ENCODE assay signal across 16 mouse cellular contexts in the genomic region with DNA sequence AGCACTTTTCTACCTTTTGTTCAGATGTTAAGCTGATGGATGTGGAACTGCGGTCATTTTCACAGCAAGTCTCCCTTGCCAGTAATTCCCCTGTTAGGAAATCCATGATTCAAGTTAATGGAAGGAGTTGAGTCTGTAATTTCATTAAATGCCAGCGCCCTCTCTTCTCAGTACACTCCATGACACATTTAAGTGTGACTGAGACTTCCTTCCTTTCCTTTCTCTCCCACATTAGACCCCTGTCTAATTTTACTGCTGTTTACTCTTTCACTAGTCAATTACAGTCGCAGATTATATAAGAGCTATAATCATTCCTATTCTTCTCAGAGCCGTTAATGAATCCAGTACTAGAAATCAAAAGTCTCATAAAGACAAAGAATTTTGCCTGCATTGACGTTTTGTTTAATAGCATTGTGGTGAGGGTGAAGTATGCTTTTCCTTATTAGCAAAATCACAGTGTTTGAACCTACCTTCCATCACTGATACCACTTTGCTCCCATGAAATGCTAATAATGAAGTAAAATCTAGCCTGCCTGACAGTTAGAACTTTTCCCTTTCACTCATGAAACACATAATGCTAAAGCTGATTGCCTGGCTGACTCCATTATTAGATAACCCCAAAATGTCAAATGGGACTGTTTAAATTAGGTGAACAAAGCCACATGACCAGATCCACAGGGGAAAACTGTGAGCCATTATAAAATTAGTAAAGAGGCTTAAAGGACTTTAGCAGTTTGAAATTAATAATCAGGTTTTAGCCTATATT.
DNase-seq lines count a peak whose midpoint lies in the region; ATAC-seq and TF ChIP-seq lines count a peak whose summit lies in the region.
"Had no signal": no experiment of that assay in that cellular context is flagged by ENCODE, and none has a peak within 500 bp of the region (broad histone marks: within the 10 kb centered on the region; RNA-seq: fewer than 3 reads in every experiment).

No protein-coding gene starts in this region.

- no peak overlapping the region for H3K9ac ChIP-seq in forebrain, embryonic 15.5 days (replicated peaks)
- no peak overlapping the region for H3K9ac ChIP-seq in hindbrain, postnatal 0 days (replicated peaks; ENCODE audit: low read length)
- no peak overlapping the region for H3K9ac ChIP-seq in liver, postnatal 0 days (replicated peaks)
- H3K9ac ChIP-seq in liver, embryonic 11.5 days (ENCODE audit: low read depth, low read length) = no peak overlapping the region
- H3K9ac ChIP-seq: embryonic facial prominence, embryonic 15.5 days; limb, embryonic 12.5 days; liver, embryonic 15.5 days; stomach, embryonic 15.5 days had no signal

- DNase-seq in retina, embryonic 14.5 days (ENCODE audit: low spot score) = peak; percentile 33
- no peak for DNase-seq in retina, postnatal 1 day
- peak; percentile 9 for DNase-seq in hindbrain, postnatal 0 days (ENCODE audit: low spot score)
- no peak for DNase-seq in liver, postnatal 0 days
- DNase-seq in liver, embryonic 11.5 days (ENCODE audit: low spot score) = no peak
- DNase-seq in left cerebral cortex, adult 2 months (ENCODE audit: extremely low spot score in 1 of 2, low spot score in 2 of 2) = no peak
- DNase-seq: cerebellum, postnatal 10 days; kidney, adult 2 months; kidney, postnatal 14 days; lung, postnatal 10 days had no signal

- intact Hi-C loops in left cerebral cortex, adult 2 months (cut with DNase I) = no loop called here

- H3K4me2 ChIP-seq in forebrain, embryonic 15.5 days (replicated peaks) = no peak overlapping the region
- H3K4me2 ChIP-seq in hindbrain, postnatal 0 days (ENCODE audit: low read depth, low read length) = no peak overlapping the region
- H3K4me2 ChIP-seq in liver, postnatal 0 days (ENCODE audit: low read depth, low read length) = no peak overlapping the region
- no peak overlapping the region for H3K4me2 ChIP-seq in liver, embryonic 11.5 days
- H3K4me2 ChIP-seq: embryonic facial prominence, embryonic 15.5 days; limb, embryonic 12.5 days; liver, embryonic 15.5 days; stomach, embryonic 15.5 days had no signal

- H3K9me3 ChIP-seq in forebrain, embryonic 15.5 days = no peaks in the 10 kb centered on the region
- no peaks in the 10 kb centered on the region for H3K9me3 ChIP-seq in hindbrain, postnatal 0 days (ENCODE audit: low read length)
- H3K9me3 ChIP-seq in liver, postnatal 0 days (ENCODE audit: low read length) = no peaks in the 10 kb centered on the region
- H3K9me3 ChIP-seq in liver, embryonic 11.5 days (ENCODE audit: control insufficient read depth, low read length) = no peaks in the 10 kb centered on the region
- H3K9me3 ChIP-seq: embryonic facial prominence, embryonic 15.5 days; limb, embryonic 12.5 days; liver, embryonic 15.5 days; stomach, embryonic 15.5 days had no signal

- TF ChIP-seq CTCF in hindbrain, postnatal 0 days (IDR thresholded peaks at IDR 0.05; ENCODE audit: low read depth) = no peak
- TF ChIP-seq CTCF in liver, postnatal 0 days (IDR thresholded peaks at IDR 0.05; ENCODE audit: low read depth) = no peak
- no peak for TF ChIP-seq CTCF in left cerebral cortex, adult 2 months (IDR thresholded peaks at IDR 0.05)

- no peaks in the 10 kb centered on the region for H3K36me3 ChIP-seq in forebrain, embryonic 15.5 days
- H3K36me3 ChIP-seq in hindbrain, postnatal 0 days (ENCODE audit: insufficient read depth, low read length) = no peaks in the 10 kb centered on the region
- H3K36me3 ChIP-seq in liver, postnatal 0 days (replicated peaks; ENCODE audit: insufficient read depth, low read length) = no peaks in the 10 kb centered on the region
- H3K36me3 ChIP-seq in liver, embryonic 11.5 days (ENCODE audit: control insufficient read depth, insufficient read depth, low read length) = no peaks in the 10 kb centered on the region
- H3K36me3 ChIP-seq: embryonic facial prominence, embryonic 15.5 days; limb, embryonic 12.5 days; liver, embryonic 15.5 days; stomach, embryonic 15.5 days had no signal

- H3K4me1 ChIP-seq in forebrain, embryonic 15.5 days = peaks cover 9% of the 10 kb centered on the region; the same call in 1 of the 2 replicates
- H3K4me1 ChIP-seq in hindbrain, postnatal 0 days (ENCODE audit: insufficient read depth, low read length) = no peaks in the 10 kb centered on the region
- H3K4me1 ChIP-seq in liver, postnatal 0 days (ENCODE audit: insufficient read depth) = no peaks in the 10 kb centered on the region
- no peaks in the 10 kb centered on the region for H3K4me1 ChIP-seq in liver, embryonic 11.5 days (replicated peaks; ENCODE audit: control insufficient read depth, insufficient read depth, low read length)
- H3K4me1 ChIP-seq: embryonic facial prominence, embryonic 15.5 days; limb, embryonic 12.5 days; liver, embryonic 15.5 days; stomach, embryonic 15.5 days had no signal

- ATAC-seq in forebrain, embryonic 15.5 days (replicated peaks) = peak; percentile 80
- no peak for ATAC-seq in hindbrain, postnatal 0 days
- ATAC-seq in liver, postnatal 0 days = no peak
- no peak for ATAC-seq in liver, embryonic 11.5 days (replicated peaks; ENCODE audit: low FRiP score)

- no peak overlapping the region for H3K27ac ChIP-seq in forebrain, embryonic 15.5 days (replicated peaks)
- no peak overlapping the region for H3K27ac ChIP-seq in hindbrain, postnatal 0 days
- no peak overlapping the region for H3K27ac ChIP-seq in liver, postnatal 0 days (ENCODE audit: low read depth)
- H3K27ac ChIP-seq in liver, embryonic 11.5 days (ENCODE audit: low read depth, low read length) = no peak overlapping the region
- H3K27ac ChIP-seq in left cerebral cortex, adult 2 months = no peak overlapping the region
- H3K27ac ChIP-seq: embryonic facial prominence, embryonic 15.5 days; limb, embryonic 12.5 days; liver, embryonic 15.5 days; stomach, embryonic 15.5 days had no signal

- 11% methylated on average over 5 of the region's 5 CpGs for WGBS in forebrain, embryonic 15.5 days
- WGBS in hindbrain, postnatal 0 days = 50% methylated on average over 5 of the region's 5 CpGs
- 69% methylated on average over 5 of the region's 5 CpGs for WGBS in liver, postnatal 0 days (ENCODE audit: insufficient replicate concordance)
- 73% methylated on average over 5 of the region's 5 CpGs for WGBS in liver, embryonic 11.5 days

- TF ChIP-seq EP300 in liver, postnatal 0 days (IDR thresholded peaks at IDR 0.05; ENCODE audit: low read depth) = no peak

- no peaks in the 10 kb centered on the region for H3K27me3 ChIP-seq in forebrain, embryonic 15.5 days
- no peaks in the 10 kb centered on the region for H3K27me3 ChIP-seq in hindbrain, postnatal 0 days (ENCODE audit: insufficient read depth, low read length)
- no peaks in the 10 kb centered on the region for H3K27me3 ChIP-seq in liver, postnatal 0 days (ENCODE audit: insufficient read depth, low read length)
- no peaks in the 10 kb centered on the region for H3K27me3 ChIP-seq in liver, embryonic 11.5 days (replicated peaks; ENCODE audit: control insufficient read depth, insufficient read depth, low read length)
- H3K27me3 ChIP-seq: embryonic facial prominence, embryonic 15.5 days; limb, embryonic 12.5 days; liver, embryonic 15.5 days; stomach, embryonic 15.5 days had no signal

- no peak overlapping the region for H3K4me3 ChIP-seq in forebrain, embryonic 15.5 days
- H3K4me3 ChIP-seq in hindbrain, postnatal 0 days (ENCODE audit: low read length) = no peak overlapping the region
- H3K4me3 ChIP-seq in liver, postnatal 0 days (ENCODE audit: low read depth, low read length) = no peak overlapping the region
- H3K4me3 ChIP-seq in liver, embryonic 11.5 days (ENCODE audit: low read depth, low read length) = no peak overlapping the region
- H3K4me3 ChIP-seq in left cerebral cortex, adult 2 months = no peak overlapping the region
- H3K4me3 ChIP-seq: embryonic facial prominence, embryonic 15.5 days; limb, embryonic 12.5 days; liver, embryonic 15.5 days; myocyte; stomach, embryonic 15.5 days had no signal

Comparison
In these comparisons a context has a peak if more than half of its experiments do, and no peak if none do; other contexts are left out.
1. DNase-seq: peak in retina, embryonic 14.5 days (single experiment) and hindbrain, postnatal 0 days (single experiment); none in retina, postnatal 1 day (single experiment), liver, postnatal 0 days (single experiment), liver, embryonic 11.5 days (single experiment) and left cerebral cortex, adult 2 months (0 of 2).